Mouse (Mus musculus) ES-Bruce4 (cell line): ENCODE results near the gene Rspo4. TPM values are rescaled to one million over a fixed set of nuclear protein-coding genes. Genes with fewer than 3 reads are reported as not detected.
A peak's percentile ranks its signal among the peaks of the same experiment; 100 is the strongest.

ENCODE experiments used
- H3K27ac ChIP-seq: 2 replicates; pipeline ENCODE4 v1.5.1; 2012; ENCODE audit warnings: low read length, inconsistent platforms; ENCODE audit not compliant: insufficient read depth
- H3K27me3 ChIP-seq: 2 replicates; pipeline ENCODE4 v1.6.1; 2012; ENCODE audit warnings: mild to moderate bottlenecking, low read length, inconsistent platforms; ENCODE audit not compliant: control insufficient read depth, poor library complexity, insufficient read depth, severe bottlenecking
- H3K36me3 ChIP-seq: 2 replicates; pipeline ENCODE4 v1.6.1; 2012; ENCODE audit warnings: inconsistent platforms, mild to moderate bottlenecking, low read length, moderate library complexity; ENCODE audit not compliant: control insufficient read depth, poor library complexity, insufficient read depth, severe bottlenecking
- H3K4me1 ChIP-seq: one replicate; pipeline ENCODE4 v1.8.1; 2011; ENCODE audit warnings: low read length; ENCODE audit not compliant: control insufficient read depth, insufficient read depth
- H3K4me3 ChIP-seq: 2 replicates; pipeline ENCODE4 v1.5.1; 2011; ENCODE audit warnings: low read depth, mild to moderate bottlenecking, low read length
- H3K9ac ChIP-seq: 2 replicates; pipeline ENCODE4 v1.6.1; 2012; ENCODE audit warnings: low read depth, mild to moderate bottlenecking, inconsistent platforms; ENCODE audit not compliant: poor library complexity, severe bottlenecking
- H3K9me3 ChIP-seq: replicated peaks from 2 replicates; pipeline ENCODE4 v1.6.1; 2012; ENCODE audit warnings: mild to moderate bottlenecking, low read length, inconsistent platforms; ENCODE audit not compliant: control insufficient read depth, poor library complexity, insufficient read depth, severe bottlenecking
- CTCF ChIP-seq: IDR thresholded peaks from one replicate; pipeline ENCODE4 v1.8.1; 2011; ENCODE audit warnings: low read depth, low read length
- EP300 ChIP-seq: IDR thresholded peaks from 2 replicates; pipeline ENCODE4 v1.6.1; 2011; ENCODE audit warnings: low read depth, low read length; ENCODE audit not compliant: insufficient read depth
- POLR2A ChIP-seq: IDR thresholded peaks from one replicate; pipeline ENCODE4 v1.8.1; 2011; ENCODE audit warnings: low read length; ENCODE audit not compliant: insufficient read depth
- polyA plus RNA-seq: library from polyadenylated mRNA; stranded (reverse); fragments of >200 nt; gene quantifications from 2 replicates; pipeline ENCODE4 v1.2.4, GENCODE M21; 2011; ENCODE audit warnings: low read depth; ENCODE audit not compliant: missing spikeins, insufficient read depth, insufficient read length

Rspo4 gene
- 0.25 and 0.75 TPM in 2 replicates for polyA plus RNA-seq

DNA sequence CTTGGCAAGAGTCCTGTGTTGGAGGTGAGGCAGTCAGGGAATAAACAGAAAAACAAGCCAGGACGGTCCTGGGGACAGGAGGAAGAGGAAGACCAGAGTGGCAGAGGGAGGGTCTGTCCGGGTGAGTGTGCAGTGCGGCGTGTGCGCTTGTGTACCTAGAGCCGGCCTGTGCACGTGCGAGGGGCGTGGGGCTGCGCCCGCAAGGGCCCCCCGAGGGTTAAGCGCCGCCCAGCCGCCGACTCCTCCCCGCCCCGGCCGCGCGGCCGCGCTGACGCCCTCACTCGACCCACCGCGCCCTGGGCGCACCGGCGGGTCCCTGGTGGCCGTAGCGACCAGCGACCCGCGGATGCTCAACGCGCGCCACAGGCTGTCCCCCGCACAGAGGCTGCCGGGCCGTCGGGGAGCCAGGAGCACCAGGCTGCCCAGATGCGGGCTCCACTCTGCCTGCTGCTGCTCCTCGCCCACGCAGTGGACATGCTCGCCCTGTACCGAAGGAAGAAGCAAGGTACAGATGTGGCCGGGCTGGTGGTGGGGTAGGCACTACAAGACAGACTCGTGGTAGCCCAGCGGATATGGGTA lies at the start of gene Rspo4:
Rspo4 (plus strand) TSS at position 280 of the 579 bp plus-strand sequence.
- peak within 1 kb of the TSS; percentile 45 for H3K9ac ChIP-seq
- no peaks in the 10 kb centered on the region for H3K27me3 ChIP-seq
- no peaks in the 10 kb centered on the region for H3K9me3 ChIP-seq
- H3K4me1 ChIP-seq, result no peaks in the 10 kb centered on the region
- TF ChIP-seq CTCF (no peak), POLR2A (no peak), EP300 (no peak)
- no peaks in the 10 kb centered on the region for H3K36me3 ChIP-seq
- no peak within 1 kb of the TSS for H3K27ac ChIP-seq
- H3K4me3 ChIP-seq, result peak within 1 kb of the TSS; percentile 64

DNA sequence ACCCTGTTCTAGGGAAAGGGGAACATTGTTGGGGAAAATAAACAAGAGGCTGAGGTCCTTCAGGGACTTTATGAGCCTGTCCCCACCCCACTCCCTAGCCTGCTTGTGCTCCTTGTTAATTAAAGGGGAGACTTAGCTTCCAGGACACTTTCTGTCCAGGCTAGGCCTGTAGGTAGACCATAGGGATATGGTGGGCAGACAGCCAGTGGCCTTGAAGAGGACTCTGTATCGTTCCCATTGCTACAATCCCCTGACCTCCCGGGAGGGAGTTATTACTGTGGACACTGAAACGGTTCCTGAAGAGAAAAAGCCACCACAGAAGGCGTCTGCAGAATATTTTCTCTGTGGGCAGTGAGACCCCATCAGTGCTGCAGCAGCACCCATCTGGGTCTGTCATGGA lies 27.1 kb upstream of the Rspo4 start:
- no peak overlapping the region for H3K27ac ChIP-seq
- no peaks in the 10 kb centered on the region for H3K27me3 ChIP-seq
- no peaks in the 10 kb centered on the region for H3K36me3 ChIP-seq
- no peaks in the 10 kb centered on the region for H3K4me1 ChIP-seq
- no peak overlapping the region for H3K9ac ChIP-seq
- H3K4me3 ChIP-seq, result no peak overlapping the region
- H3K9me3 ChIP-seq, result no peaks in the 10 kb centered on the region; the same call in 1 of the 2 replicates
- TF ChIP-seq EP300 (no peak), POLR2A (no peak), CTCF (no peak)

DNA sequence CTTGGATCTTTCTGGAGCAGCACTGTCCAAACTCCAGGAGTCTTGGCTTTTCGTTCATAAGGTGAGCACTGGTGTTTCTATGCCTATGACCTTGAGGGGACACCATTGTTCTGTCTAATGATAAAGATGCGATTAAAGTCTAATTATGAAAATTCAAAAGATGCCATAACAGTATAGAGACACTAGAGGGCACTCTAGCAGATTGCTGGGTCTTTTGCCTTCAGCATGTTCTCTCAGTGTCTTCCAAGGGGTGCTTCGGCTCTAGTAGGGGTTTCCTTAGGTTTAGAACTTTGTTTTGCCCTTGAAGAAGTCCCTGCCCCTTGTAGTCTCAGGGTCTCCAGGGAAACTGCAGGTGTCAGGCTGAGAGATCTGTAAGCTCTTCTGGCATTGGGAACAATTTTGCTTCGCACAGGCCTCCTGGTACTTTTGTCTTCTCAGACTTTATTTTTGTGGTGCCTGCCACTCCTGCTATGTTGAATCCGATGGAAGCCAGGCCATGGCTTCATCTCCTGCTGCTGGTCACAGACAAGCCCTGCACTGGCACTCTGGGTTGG lies 19.6 kb downstream of the Rspo4 start:
- H3K4me1 ChIP-seq, result no peaks in the 10 kb centered on the region
- H3K9ac ChIP-seq, result no peak overlapping the region
- no peak overlapping the region for H3K27ac ChIP-seq
- H3K27me3 ChIP-seq, result no peaks in the 10 kb centered on the region
- H3K9me3 ChIP-seq, result no peaks in the 10 kb centered on the region
- no peak for TF ChIP-seq EP300
- no peak for TF ChIP-seq CTCF
- no peak for TF ChIP-seq POLR2A
- no peaks in the 10 kb centered on the region for H3K36me3 ChIP-seq
- no peak overlapping the region for H3K4me3 ChIP-seq

GRCm38 (mm10) chr2:151864941-151865340 lies 22.2 kb downstream of the Rspo4 start:
- no peak overlapping the region for H3K9ac ChIP-seq
- H3K4me3 ChIP-seq, result no peak overlapping the region
- no peaks in the 10 kb centered on the region for H3K36me3 ChIP-seq
- TF ChIP-seq POLR2A (no peak), EP300 (no peak), CTCF (no peak)
- no peaks in the 10 kb centered on the region for H3K9me3 ChIP-seq
- H3K4me1 ChIP-seq, result no peaks in the 10 kb centered on the region
- no peaks in the 10 kb centered on the region for H3K27me3 ChIP-seq
- H3K27ac ChIP-seq, result no peak overlapping the region

DNA sequence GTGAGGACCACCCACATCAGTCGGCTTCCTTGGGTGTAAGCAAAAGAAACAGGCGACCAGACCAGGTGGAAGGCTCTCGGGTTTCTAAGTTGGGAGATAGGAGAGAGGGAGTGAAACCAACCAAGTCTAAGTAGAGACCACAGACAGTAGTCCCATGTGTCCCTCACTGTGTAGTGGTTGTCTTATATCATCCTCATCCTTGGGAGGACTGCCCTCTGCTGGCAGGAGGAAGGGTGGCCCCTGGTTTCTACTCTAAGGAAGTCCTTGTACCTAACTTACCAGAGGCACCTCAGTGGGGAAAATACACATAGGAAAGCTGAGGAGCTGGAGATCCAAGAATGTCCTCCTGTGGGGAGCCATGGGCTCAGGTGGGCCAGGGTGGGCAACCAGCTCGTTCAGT lies 23.8 kb downstream of the Rspo4 start:
- H3K27me3 ChIP-seq, result no peaks in the 10 kb centered on the region
- TF ChIP-seq CTCF (peak; percentile 82), POLR2A (no peak), EP300 (no peak)
- no peak overlapping the region for H3K27ac ChIP-seq
- no peaks in the 10 kb centered on the region for H3K4me1 ChIP-seq
- H3K4me3 ChIP-seq, result no peak overlapping the region
- no peak overlapping the region for H3K9ac ChIP-seq
- H3K36me3 ChIP-seq, result no peaks in the 10 kb centered on the region
- H3K9me3 ChIP-seq, result no peaks in the 10 kb centered on the region

GRCm38 (mm10) chr2:151868196-151868595 lies 25.5 kb downstream of the Rspo4 start:
- Histone ChIP-seq H3K4me1 (no peaks in the 10 kb centered on the region), H3K27ac (no peak overlapping the region), H3K4me3 (no peak overlapping the region), H3K36me3 (no peaks in the 10 kb centered on the region), H3K9ac (no peak overlapping the region), H3K9me3 (no peaks in the 10 kb centered on the region), H3K27me3 (no peaks in the 10 kb centered on the region)
- TF ChIP-seq CTCF (no peak), EP300 (no peak), POLR2A (no peak)
